Mouse (Mus musculus) forebrain, embryonic 15.5 days (tissue): Measurements from ENCODE around the gene Gmcl1. TPM values are rescaled to one million over a fixed set of nuclear protein-coding genes. Genes with fewer than 3 reads are reported as not detected.

Experiments used
- ATAC-seq: fragments of 200-750 bp; cut with Nextera tagmentation; replicated peaks from 2 replicates; pipeline ENCODE4 v1.8.0; 2017; ENCODE audit warnings: mild to moderate bottlenecking, moderate TSS enrichment, moderate library complexity
- H3K27ac ChIP-seq: fragments of 300-500 bp; sonication (generic); replicated peaks from 2 replicates; pipeline ENCODE4 v1.5.1; 2015; ENCODE audit warnings: mild to moderate bottlenecking, inconsistent platforms
- H3K27me3 ChIP-seq: fragments of 300-500 bp; sonication (generic); 2 replicates; pipeline ENCODE4 v1.6.1; 2015; ENCODE audit warnings: inconsistent platforms
- H3K36me3 ChIP-seq: fragments of 300-500 bp; sonication (generic); 2 replicates; pipeline ENCODE4 v1.6.1; 2015; ENCODE audit warnings: mild to moderate bottlenecking, inconsistent platforms
- H3K4me1 ChIP-seq: fragments of 300-500 bp; sonication (generic); 2 replicates; pipeline ENCODE4 v1.6.1; 2015; ENCODE audit warnings: inconsistent platforms
- H3K4me2 ChIP-seq: fragments of 300-500 bp; sonication (generic); replicated peaks from 2 replicates; pipeline ENCODE4 v1.6.1; 2015; ENCODE audit warnings: mild to moderate bottlenecking, inconsistent platforms
- H3K4me3 ChIP-seq: fragments of 300-500 bp; sonication (generic); 2 replicates; pipeline ENCODE4 v1.5.1; 2015; ENCODE audit warnings: mild to moderate bottlenecking, inconsistent platforms
- H3K9ac ChIP-seq: fragments of 300-500 bp; sonication (generic); replicated peaks from 2 replicates; pipeline ENCODE4 v1.6.1; 2015; ENCODE audit warnings: mild to moderate bottlenecking, inconsistent platforms
- H3K9me3 ChIP-seq: fragments of 300-500 bp; sonication (generic); 2 replicates; pipeline ENCODE4 v1.6.1; 2016; ENCODE audit warnings: inconsistent platforms
- WGBS: fragments of 180-500 bp; shearing (Covaris S2); methylation state at CpG from one replicate; pipeline ENCODE4 v1.1.7; 2015; ENCODE audit warnings: mixed read lengths; 5-methylcytosine and 5-hydroxymethylcytosine counted together
- polyA plus RNA-seq: library from polyadenylated mRNA; unstranded; fragments of >200 nt; fragmentation: Nextera tagmentation; extraction: Ambion mirVana; gene quantifications from 2 replicates; pipeline ENCODE4 v1.2.1, GENCODE M21; 2015

Gene Gmcl1
- polyA plus RNA-seq, 1 experiment from 2014 or later: 48.3 TPM

DNA sequence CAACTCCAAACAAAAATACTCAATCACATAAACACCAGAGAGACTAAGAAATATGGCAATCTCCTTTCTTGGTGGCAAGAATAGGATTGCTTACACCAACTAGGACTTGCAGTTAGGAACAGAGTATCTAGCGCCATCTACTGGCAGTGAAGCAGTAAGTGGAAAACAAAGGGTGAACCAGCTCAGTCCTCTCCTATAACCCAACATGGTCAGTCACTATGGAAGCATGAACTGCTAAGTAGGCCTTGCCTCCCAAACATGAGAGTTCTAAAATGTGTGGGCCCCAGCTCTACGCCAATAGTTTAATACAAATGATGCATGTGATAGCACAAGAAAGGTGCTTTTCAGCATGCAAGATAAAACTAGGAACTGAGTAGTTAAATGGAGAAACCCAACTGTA lies 62.3 kb downstream of the Gmcl1 start:
- no peaks in the 10 kb centered on the region for H3K27me3 ChIP-seq
- no peak for ATAC-seq
- H3K36me3 ChIP-seq: peaks cover 37% of the 10 kb centered on the region
- H3K4me2 ChIP-seq: no peak overlapping the region
- H3K4me3 ChIP-seq: no peak overlapping the region
- H3K9ac ChIP-seq: no peak overlapping the region
- WGBS: 18% methylated on average over 2 of the region's 2 CpGs
- peak overlapping the region; percentile 44 for H3K27ac ChIP-seq
- no peaks in the 10 kb centered on the region for H3K9me3 ChIP-seq
- H3K4me1 ChIP-seq: peaks cover 25% of the 10 kb centered on the region

GRCm38 (mm10) chr6:86669240-86669727 lies 63.9 kb downstream of the Gmcl1 start:
- Histone ChIP-seq H3K4me3 (peak overlapping the region; percentile 87), H3K4me2 (peak overlapping the region; percentile 94), H3K27ac (peak overlapping the region; percentile 53), H3K9me3 (no peaks in the 10 kb centered on the region), H3K9ac (peak overlapping the region; percentile 47), H3K4me1 (peaks cover 25% of the 10 kb centered on the region), H3K36me3 (peaks cover 26% of the 10 kb centered on the region), H3K27me3 (no peaks in the 10 kb centered on the region)
- ATAC-seq: peak; percentile 100
- WGBS: under 1% methylated on average over 34 of the region's 37 CpGs

DNA sequence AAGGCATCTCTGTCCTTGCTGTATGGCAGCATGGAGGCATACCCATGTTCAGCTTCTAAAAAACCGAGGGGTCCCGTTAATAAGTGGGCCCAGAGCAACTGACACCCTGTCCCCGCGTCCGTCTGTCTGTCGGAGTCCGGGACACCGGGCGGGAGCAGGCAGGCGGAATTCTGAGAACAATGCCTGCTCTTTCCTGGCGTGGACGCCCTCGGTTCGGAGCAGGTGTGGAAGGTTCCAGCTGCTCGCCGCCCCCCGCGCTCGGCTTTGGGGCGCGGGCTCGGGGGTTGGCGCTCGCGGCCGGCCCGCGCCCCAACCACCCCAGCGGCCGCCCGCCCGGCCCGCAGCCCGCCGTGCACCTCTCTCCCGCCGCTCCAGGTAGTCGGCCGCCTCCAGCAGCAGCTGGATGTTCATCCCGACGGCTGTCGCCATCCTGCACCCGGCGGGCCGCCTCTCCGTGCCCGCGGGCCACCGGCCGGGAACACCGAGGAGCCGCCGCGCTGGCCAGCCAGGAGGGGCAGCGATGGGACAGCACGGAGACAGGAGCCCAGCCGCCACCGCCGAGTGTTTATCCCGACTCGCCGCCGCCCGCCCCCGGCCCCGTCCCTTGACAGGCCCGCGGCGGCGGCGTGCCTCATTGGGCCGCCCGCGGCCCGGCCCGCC lies 64.5 kb downstream of the Gmcl1 start, which contains the start of gene Mxd1:
Mxd1 (minus strand) TSS at position 582 of the 660 bp plus-strand sequence.
- Histone ChIP-seq H3K4me2 (peak within 1 kb of the TSS; percentile 94), H3K27me3 (no peaks in the 10 kb centered on the region), H3K4me1 (peaks cover 25% of the 10 kb centered on the region), H3K9me3 (no peaks in the 10 kb centered on the region), H3K4me3 (peak within 1 kb of the TSS; percentile 87), H3K9ac (peak within 1 kb of the TSS; percentile 85), H3K27ac (peak within 1 kb of the TSS; percentile 69), H3K36me3 (peaks cover 22% of the 10 kb centered on the region)
- under 1% methylated on average over 62 of the region's 76 CpGs for WGBS
- peak; percentile 98 for ATAC-seq

DNA sequence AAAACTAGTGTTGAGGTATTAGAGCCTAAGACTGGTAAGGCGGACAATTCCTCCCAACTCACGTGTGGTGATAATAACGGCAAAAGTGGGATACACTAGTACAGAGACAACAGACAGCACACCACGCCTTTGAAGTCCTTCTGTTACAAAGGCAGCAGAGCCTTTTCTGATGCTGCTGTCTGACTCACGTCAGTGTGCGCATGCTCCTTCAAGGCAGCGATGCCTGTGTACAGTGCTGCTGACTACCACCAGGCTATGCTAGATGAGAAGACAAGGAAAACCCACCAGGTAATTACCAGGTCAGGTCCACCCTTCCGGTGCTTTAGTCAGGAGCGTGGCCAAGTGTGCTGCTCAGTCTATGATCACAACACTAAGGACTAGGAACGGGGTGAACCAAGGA lies 66.1 kb downstream of the Gmcl1 start:
- no peak for ATAC-seq
- no peak overlapping the region for H3K4me3 ChIP-seq
- H3K27me3 ChIP-seq: no peaks in the 10 kb centered on the region
- 94% methylated on average over 10 of the region's 10 CpGs for WGBS
- 0 out of 2 replicates have a peak overlapping the region, but pooled peaks have one; percentile 78 for H3K4me2 ChIP-seq
- peaks cover 25% of the 10 kb centered on the region for H3K4me1 ChIP-seq
- no peaks in the 10 kb centered on the region for H3K9me3 ChIP-seq
- peaks cover 13% of the 10 kb centered on the region; the same call in 1 of the 2 replicates for H3K36me3 ChIP-seq
- H3K27ac ChIP-seq: no peak overlapping the region
- H3K9ac ChIP-seq: no peak overlapping the region

GRCm38 (mm10) chr6:86665560-86666307 lies 67.4 kb downstream of the Gmcl1 start:
- H3K4me2 ChIP-seq: no peak overlapping the region
- no peak for ATAC-seq
- no peak overlapping the region for H3K4me3 ChIP-seq
- H3K36me3 ChIP-seq: peaks cover 19% of the 10 kb centered on the region
- no peaks in the 10 kb centered on the region for H3K9me3 ChIP-seq
- 89% methylated on average over 17 of the region's 17 CpGs for WGBS
- no peak overlapping the region for H3K9ac ChIP-seq
- peaks cover 25% of the 10 kb centered on the region for H3K4me1 ChIP-seq
- no peaks in the 10 kb centered on the region for H3K27me3 ChIP-seq
- H3K27ac ChIP-seq: no peak overlapping the region

DNA sequence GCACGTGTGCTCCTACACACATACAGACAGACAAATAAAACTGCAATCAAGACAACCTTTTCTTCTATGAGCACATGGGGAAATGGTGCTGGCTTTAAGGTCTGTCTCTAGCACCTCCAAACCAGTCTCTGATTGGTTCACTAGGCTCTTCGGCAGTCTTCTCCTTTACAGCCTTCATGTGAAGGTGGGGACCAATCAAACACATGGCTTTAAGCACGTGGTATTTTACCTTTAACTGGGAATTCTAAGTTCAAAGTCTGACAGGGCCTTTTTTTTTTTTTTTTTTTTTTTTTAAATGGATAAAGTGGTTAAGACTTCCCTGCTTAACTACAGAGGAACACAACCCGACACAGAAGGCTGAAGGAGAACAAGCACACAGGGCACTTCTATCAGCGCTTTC lies 68.1 kb downstream of the Gmcl1 start:
- ATAC-seq: no peak
- Histone ChIP-seq H3K9me3 (no peaks in the 10 kb centered on the region), H3K4me3 (no peak overlapping the region), H3K4me1 (peaks cover 25% of the 10 kb centered on the region), H3K4me2 (no peak overlapping the region), H3K27ac (no peak overlapping the region), H3K27me3 (no peaks in the 10 kb centered on the region), H3K36me3 (peaks cover 25% of the 10 kb centered on the region), H3K9ac (no peak overlapping the region)
- 87% methylated on average over 5 of the region's 5 CpGs for WGBS

DNA sequence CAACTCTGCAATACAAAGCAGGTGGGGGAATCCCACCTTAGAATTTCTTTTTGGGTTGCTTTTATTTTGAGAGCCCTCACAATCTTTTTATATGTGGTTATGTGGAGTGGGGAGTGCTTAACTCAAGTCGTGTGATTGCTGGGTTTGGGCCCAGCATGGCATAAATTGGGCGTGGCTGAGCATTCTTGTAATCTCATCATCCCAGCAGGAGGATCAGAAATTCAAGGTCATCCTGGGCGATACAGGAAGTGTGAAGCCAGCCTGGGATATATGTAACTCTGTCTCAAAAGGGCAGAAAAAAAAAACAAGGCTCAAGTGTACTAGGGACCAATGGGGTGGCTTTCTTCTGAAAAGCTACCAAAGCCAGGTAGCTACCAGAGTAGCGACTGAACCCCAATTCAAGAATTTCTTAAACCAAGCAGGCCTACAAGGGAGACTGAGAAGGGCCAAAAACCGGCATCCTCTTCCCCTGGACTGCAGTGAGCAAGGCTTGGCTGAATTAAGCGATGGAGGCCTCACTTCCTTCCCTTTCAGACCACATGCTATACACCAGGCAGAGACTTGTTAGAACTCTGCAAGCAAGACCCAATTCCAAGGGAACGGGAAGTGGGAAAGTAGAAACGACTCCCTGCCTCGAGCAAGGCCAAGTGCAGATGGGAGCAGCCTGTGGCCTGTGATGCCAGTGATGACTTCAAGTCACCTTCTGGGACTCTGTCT lies 72.9 kb downstream of the Gmcl1 start:
- Histone ChIP-seq H3K36me3 (peaks cover 34% of the 10 kb centered on the region), H3K9ac (no peak overlapping the region), H3K27me3 (no peaks in the 10 kb centered on the region), H3K9me3 (no peaks in the 10 kb centered on the region), H3K4me3 (no peak overlapping the region), H3K4me1 (no peaks in the 10 kb centered on the region), H3K27ac (no peak overlapping the region), H3K4me2 (no peak overlapping the region)
- 82% methylated on average over 9 of the region's 9 CpGs for WGBS
- ATAC-seq: no peak

DNA sequence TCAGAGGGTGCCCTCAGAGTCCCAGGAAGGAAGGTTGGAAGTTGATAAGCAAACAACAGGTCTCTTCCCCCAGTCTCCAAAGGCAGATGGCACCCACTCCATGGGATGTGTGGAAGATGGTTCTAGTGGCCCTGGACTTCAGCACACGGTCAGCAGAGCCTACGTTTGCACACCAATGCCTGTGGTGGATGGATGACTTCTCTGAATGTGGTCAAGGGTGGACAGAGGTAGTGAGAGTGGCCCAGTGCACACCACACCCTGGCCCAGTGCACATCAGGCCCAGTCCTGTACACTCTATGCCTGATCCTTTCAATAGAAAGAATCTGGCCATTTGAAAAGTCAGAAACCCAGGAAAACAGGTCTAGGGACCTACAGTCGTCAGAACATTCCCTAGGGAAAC lies 74.7 kb downstream of the Gmcl1 start:
- H3K4me1 ChIP-seq: no peaks in the 10 kb centered on the region
- H3K9ac ChIP-seq: no peak overlapping the region
- no peak overlapping the region for H3K27ac ChIP-seq
- no peaks in the 10 kb centered on the region for H3K27me3 ChIP-seq
- H3K4me3 ChIP-seq: no peak overlapping the region
- H3K4me2 ChIP-seq: no peak overlapping the region
- H3K36me3 ChIP-seq: peaks cover 37% of the 10 kb centered on the region
- no peak for ATAC-seq
- WGBS: 96% methylated on average over 3 of the region's 3 CpGs
- no peaks in the 10 kb centered on the region for H3K9me3 ChIP-seq

GRCm38 (mm10) chr6:86654270-86654916 lies 78.8 kb downstream of the Gmcl1 start:
- ATAC-seq: no peak
- Histone ChIP-seq H3K27me3 (no peaks in the 10 kb centered on the region), H3K4me2 (no peak overlapping the region), H3K27ac (no peak overlapping the region), H3K9me3 (no peaks in the 10 kb centered on the region), H3K9ac (no peak overlapping the region), H3K4me1 (no peaks in the 10 kb centered on the region), H3K4me3 (no peak overlapping the region), H3K36me3 (peaks cover 45% of the 10 kb centered on the region)
- 76% methylated on average over 9 of the region's 9 CpGs for WGBS

DNA sequence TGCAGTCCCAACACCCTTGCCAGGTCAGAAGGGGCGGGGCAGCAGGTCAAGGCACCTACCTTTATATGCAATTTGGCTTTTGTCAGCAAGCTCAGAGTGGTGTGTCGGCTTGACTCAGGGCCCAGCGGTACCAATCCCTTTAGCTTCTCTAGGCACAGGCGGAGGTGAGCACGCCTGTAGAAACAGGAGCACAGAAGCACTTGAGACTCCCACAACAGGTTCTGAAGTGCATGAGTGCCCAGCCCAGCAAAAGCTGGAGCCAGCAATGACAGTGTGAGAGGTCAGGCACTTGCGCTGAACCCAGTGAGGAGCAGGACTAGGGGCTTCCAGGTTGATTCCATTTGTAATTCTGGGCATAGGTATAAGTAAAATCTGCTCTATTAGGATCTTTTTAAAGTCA lies 80.2 kb downstream of the Gmcl1 start:
- ATAC-seq: no peak
- Histone ChIP-seq H3K9ac (no peak overlapping the region), H3K4me2 (no peak overlapping the region), H3K9me3 (no peaks in the 10 kb centered on the region), H3K4me1 (no peaks in the 10 kb centered on the region), H3K27ac (no peak overlapping the region), H3K36me3 (peaks cover 53% of the 10 kb centered on the region), H3K27me3 (no peaks in the 10 kb centered on the region), H3K4me3 (no peak overlapping the region)
- WGBS: 92% methylated on average over 6 of the region's 6 CpGs

DNA sequence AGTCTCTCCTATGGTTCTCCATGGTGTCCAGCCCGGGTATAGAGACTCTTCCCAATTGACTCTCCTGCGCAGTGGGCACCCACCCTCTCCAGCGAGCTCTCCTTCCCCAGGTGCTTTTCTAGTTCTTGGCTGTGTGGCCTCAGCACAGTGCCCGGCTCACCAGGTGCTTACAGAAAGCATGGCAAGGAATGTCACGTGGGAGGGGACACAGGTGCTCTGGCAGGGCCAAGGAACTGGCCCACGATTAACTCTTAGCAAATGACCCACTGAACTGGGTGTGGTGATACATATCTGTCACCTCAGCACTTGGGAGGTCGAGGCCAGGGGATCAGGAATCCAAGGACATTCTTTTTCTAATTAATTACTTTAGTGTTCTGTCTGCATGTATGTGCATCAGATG lies 87.0 kb downstream of the Gmcl1 start:
- Histone ChIP-seq H3K27me3 (no peaks in the 10 kb centered on the region), H3K36me3 (peaks cover 33% of the 10 kb centered on the region), H3K9me3 (no peaks in the 10 kb centered on the region), H3K4me3 (no peak overlapping the region), H3K27ac (no peak overlapping the region), H3K4me2 (no peak overlapping the region), H3K4me1 (no peaks in the 10 kb centered on the region), H3K9ac (no peak overlapping the region)
- WGBS: 81% methylated on average over 7 of the region's 7 CpGs
- no peak for ATAC-seq
